Mouse (Mus musculus) forelimb bud, embryonic 11.5 days (tissue): ENCODE measurements around the gene Btnl2.

Experiments used
- DNase-seq: peaks from one replicate; pipeline ENCODE4 v3.0.0-alpha.2; 2012; ENCODE audit warnings: low read depth, low spot score

Gene Btnl2

DNA sequence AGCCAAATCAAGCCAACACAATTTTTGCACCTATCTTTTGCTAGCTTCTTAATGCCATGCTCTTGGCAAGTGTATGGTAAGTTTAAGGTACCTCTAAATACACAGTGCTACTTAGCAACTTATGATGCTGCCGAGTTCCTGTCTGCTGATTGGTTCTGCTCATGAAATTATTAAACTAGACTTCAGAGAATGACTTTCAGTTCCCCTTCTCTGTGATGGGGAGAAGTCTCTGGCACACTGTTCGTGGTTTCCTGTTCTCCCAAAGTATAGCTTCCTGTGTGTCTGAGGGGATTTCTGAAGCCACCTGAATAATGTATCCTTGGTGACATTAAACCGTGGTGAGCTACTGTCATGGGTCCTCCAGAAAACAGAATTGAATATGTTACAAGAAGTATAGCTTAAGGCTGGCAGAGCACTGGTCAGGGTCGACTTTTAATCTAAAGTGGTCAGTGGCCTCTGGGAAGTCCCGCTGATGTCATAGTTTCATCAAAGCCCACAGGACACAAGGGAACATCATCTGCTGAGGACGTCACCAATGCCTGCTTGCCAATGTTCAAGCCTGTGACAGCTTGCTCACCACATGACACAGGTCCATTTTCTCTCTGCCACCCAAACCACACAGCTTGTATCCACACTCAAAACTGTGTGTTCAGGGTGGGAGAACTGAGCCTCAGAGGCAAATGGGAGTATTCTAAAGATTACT is 6.9 kb upstream of the Btnl2 start:
- DNase-seq = no peak

DNA sequence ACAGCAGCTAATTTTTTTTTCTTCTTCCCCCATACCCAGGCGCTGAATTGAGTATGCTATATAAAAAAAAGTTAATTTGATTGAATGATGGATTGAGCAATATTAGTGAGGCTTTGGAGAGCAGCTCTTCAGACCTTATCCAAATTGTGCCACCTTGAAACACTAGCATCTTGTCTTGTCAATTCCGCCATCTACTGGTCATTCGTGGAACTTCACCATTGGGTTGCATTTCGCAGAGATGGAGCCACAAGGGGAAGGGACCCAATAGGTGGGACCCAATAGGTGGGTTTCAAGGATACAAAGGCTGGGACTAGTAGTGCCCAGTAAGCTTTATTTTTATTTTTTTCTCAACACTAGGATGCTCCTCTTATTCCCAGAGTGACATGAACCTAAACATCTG is 5.2 kb upstream of the Btnl2 start:
- peak; percentile 80 for DNase-seq

DNA sequence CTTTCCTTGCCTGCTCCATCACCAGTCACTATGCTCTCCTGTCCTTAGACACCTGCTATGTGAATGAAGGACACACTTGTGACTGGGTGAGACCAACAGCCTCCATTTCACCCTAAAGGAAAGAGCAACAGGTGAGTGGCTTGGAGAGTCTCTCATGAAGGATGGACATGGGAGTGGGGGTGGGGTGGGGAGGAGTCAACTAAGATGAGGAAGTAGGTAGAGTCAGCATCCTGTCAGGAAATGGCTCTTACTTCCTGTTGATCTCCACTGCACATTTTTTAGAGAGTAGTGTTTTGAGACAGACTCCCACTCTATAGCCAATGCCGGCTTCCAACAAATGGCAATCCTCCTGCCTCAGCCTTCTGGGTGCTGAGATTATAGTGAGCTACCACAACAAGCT is 318 bp downstream of the Btnl2 start:
- no peak for DNase-seq

DNA sequence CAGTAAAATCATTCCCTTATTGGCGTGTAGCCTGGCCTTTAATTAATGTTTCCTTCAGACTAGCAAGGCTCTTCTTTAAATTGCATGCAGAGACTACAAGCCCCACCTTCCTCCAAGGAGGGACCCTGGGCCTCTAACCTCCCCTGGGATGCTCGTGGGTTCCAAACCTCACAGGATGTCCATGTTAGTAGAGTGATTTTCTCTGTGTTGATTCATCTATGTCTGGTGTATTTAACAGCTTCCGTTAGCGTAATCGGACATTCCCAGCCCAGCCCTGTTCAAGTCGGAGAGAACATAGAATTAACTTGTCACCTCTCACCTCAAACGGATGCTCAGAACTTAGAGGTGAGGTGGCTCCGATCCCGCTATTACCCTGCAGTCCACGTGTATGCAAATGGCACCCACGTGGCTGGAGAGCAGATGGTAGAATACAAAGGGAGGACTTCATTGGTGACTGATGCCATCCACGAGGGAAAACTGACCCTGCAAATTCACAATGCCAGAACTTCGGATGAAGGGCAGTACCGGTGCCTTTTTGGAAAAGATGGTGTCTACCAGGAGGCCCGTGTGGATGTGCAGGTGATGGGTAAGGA is 8.4 kb downstream of the Btnl2 start:
- no peak for DNase-seq

DNA sequence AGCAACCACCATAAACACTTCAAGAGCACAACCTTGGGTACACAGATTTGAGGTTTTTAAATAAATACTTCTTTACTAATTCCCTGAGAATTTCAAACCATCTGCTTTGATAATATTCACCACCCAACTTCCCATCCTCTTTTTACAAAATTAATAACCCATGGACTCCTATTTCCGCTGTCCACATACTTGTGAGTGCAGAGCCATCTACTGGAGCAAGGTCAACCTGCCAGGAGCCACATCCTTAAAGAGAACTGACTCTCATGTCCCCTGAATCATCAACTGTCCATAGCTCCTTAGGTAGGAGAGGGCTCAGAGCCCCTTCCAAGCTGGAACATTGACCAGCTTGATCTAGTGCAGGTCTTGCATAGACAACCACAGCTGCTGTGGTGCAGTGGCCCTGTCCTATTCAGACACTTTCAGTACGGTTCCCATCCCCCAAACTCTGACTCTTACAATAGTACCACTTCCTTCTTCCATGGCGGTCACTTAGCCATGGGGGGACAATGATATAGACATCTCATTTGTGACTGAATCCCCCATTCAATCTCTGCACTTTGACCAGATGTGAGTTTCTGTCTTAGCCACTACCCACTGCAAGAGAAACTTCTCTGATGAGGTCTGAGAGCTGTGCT is 9.2 kb downstream of the Btnl2 start:
- DNase-seq = no peak

DNA sequence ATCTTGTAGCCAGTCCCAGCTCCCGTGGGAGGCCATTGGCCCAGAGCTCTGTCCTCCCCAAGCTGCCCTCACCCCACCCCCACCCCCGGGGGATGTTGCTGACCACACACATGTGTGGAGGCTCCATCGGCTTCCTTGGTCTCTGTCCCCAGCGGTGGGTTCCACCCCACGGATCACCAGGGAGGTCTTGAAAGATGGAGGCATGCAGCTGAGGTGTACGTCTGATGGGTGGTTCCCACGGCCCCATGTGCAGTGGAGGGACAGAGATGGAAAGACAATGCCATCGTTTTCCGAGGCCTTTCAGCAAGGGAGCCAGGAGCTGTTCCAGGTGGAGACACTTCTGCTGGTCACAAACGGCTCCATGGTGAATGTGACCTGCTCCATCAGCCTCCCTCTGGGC is 10.4 kb downstream of the Btnl2 start:
- DNase-seq = no peak

DNA sequence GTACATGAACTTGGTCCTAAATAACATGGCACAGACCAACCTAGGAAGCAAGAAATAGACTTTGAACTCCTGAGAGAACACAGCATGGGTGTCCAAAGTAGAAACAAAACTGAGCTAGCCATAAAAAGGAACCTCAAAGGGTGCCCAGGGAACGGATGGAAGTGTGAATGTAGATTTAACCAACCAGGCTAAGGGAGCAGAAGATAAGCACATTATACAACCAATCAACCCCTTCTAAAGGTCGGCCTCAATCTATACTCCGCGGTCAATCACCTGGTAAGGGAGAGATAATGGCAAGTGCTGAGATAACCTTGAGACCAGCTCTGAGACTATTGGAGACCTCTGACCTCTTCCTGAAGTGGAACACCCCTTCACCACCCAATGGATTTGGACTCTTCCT is 15.9 kb downstream of the Btnl2 start:
- DNase-seq = no peak

DNA sequence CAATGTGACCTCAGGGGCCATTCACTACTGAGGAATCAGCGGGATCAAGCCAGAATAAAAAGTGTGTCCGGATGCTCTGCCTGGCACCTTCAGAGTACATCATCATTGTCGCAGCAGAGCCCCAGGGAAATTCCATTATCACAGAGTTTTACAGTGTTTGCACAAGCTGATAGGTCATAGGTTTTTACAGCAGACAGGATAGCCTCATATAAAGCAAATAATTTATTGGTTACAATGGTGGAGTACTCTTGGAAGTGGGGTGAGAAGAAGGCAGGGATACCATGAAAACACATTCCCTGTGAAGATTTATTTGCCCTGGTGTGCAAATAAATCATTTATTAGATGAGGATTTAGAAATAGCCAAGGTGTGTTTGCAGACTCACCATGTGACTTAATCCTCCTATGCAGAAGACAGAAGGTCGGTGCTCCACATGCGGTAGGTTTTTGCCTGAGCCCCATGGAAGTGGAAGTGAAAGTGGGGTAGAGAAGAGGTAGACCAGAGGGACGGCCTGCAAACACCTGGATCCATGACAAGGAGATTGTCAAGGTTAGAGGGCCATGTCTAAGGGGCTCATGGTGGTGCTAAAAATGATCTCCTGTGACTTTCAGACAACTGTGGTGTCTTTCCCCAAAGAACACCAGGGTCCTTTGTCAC is 18.6 kb downstream of the Btnl2 start:
- DNase-seq = no peak

DNA sequence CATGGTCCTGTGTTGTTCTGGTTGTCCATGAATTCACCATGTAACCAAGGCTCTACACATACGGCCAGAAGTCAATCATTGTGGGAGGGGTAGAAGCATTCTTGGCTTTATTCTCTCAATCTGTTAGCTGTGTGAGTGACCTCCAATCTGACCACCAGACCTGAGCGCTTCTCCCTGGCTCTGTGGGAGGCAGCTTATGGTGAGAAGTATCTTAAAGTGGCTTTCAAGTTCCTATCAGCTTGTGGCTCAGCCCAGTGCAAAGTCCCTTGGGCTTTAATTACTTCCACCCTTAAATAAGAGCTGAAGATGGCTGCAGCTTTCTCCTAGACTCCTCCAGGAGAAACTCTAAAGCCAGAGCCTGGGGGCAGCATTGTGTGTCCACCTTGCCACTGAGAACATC is 22.2 kb downstream of the Btnl2 start, which contains the start of gene Btnl1:
TSS of gene Btnl1 (plus strand) at position 286 of the 400 bp plus-strand sequence.
- no peak for DNase-seq

DNA sequence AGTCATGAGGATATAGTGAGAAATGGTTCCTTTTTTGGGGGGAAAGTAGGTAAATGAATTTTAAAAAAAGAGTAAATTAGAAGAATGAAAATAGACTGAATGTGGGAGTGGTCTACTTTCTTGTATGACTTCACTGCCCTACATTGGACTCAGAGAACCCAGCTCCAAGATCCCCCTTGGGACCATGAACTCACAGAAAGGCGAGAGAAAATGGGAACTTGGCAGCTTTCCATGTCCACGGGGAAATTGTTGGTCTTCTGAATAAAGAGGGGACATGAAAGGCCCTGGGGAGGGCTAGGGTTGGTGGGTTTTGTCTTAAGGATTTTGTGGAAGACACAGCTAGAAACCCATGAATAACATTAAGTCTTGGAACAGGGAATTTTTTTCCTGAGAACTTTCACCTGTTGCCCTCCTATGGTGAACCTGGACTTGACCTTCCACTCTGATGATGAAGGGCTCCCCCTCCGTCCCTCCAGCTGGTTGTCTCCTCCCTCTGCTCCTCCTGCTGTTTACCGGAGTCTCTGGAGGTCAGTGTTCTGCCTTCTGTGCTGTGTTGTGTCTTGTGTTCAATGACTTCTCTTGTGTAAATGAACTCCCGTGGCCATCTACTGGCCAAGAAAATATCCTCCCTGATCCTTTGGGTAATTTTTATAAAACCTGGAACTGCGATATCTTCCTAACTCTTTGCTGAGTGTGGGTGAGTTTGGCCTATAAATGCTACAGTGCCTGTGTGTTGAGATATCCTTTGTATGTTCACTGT is 23.0 kb downstream of the Btnl2 start:
- no peak for DNase-seq

DNA sequence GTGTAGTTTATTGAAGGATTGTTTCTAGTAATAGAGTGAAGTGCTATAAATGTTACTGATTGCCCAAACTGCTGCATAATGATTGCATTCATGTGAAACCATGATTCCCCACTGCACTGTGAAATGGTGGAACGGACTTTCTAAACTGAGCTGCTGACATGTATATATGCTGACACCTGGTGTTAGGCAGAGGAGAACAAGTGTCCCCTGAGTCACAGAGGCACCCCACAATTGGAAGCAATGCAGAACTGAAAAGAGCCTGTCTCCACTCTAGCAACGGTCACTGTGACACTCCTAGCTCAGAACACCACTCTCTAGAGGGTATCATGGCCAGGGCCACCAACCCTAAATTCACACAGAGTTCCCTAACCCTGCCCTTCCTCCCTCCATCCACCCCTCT is 24.1 kb downstream of the Btnl2 start:
- DNase-seq = no peak

DNA sequence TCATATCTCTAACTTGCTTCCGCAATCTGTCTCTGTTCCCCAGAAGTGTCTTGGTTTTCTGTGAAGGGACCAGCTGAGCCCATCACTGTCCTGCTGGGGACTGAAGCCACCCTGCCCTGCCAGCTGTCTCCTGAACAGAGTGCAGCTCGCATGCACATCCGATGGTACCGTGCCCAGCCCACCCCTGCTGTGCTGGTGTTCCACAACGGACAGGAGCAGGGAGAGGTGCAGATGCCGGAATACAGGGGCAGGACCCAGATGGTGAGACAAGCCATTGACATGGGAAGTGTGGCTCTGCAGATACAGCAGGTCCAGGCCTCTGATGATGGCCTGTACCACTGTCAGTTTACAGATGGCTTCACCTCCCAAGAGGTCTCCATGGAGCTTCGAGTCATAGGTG is 24.8 kb downstream of the Btnl2 start:
- no peak for DNase-seq

DNA sequence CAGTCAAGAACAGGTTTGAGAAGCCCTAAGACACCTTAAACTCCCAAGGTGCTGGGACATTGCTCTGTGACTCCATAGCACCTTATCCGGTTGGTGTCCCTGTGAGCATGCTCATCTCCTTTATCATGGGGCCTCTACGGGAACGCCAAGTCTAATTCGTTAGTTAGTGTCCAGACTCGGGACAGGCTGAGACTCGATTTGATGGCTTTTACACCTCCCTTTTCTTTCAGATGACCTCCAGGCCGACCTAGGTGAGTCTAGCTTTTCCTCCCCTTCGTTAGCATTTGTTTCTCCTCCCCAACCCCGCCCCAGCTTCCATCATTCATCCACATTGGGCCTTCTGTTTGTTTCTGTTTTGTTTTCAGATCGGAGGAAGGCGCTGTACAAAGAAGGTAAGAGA is 27.3 kb downstream of the Btnl2 start:
- DNase-seq = no peak

DNA sequence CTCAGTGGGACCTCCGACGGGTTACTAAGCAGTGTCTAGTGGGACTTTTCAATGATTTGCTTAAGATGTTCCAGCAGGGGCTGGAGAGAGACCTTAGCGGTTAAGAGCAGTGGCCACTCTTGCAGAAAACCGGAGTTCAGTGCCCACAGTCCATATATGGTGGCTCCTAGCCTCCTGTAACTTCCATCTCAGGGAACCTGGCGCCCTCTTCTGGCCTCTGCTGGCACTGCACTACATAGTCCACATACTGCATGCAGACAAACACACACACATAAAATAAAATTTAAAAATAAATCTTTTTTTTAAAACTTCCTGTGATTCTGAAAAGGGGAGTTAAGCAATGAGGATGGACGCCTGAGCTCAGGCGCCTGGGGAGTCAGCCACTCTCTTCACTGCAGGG is 28.6 kb downstream of the Btnl2 start:
- DNase-seq = no peak

DNA sequence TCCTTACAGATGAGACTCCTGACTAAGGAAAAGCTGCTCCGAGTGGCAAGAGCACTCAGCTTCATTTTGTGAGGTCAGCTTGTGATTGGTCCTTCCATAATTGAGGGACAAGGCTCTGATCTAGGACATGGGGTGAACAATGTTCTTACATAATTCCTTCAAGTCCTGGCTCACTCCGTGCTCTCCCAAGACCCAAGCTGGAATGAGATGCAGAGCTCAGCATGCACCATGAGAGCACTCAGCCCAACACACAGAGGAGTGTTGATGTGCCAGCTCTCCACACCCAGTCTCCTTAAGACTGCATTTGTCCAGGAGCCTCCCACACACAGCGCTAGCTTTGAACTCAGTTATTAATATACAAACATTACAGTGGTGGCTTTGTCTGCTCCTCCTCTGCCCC is 30.1 kb downstream of the Btnl2 start:
- DNase-seq = no peak

DNA sequence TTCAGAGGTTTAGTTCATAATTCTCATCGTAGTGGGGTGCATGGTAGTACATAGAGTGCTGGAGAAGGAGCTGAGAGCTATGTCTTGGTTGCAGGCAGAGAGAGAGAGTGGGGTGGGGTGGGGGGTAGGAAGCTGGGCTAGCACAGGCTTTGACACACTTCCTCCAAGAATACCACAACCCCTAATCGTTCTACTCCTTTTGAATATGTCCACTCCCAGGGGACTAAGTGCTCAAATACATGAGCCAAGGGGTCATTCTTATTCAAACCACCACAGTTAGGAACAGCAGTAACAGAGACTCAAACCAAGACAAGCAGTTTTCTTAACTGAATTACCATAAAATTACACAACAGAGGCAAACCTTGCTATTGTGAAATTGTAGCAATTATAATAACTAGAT is 32.0 kb downstream of the Btnl2 start:
- DNase-seq = no peak

DNA sequence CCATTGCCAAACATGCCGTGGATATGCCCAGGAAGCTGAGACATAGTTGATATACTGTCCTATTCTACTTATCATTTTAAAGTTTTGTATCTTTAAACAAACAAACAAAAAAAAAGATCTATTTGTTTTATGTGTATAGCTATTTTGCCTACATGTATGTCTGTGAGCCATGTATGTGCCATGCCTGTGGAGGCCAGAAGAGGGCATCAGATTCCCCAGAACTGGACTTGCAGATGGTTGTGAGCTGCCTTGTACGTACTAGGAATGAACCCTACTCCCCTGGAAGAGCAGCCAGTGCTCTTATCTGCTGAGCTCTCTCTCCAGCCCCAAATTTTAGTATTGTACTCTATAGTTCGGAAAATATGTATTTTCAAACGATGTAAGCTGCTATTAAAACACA is 33.9 kb downstream of the Btnl2 start:
- no peak for DNase-seq

DNA sequence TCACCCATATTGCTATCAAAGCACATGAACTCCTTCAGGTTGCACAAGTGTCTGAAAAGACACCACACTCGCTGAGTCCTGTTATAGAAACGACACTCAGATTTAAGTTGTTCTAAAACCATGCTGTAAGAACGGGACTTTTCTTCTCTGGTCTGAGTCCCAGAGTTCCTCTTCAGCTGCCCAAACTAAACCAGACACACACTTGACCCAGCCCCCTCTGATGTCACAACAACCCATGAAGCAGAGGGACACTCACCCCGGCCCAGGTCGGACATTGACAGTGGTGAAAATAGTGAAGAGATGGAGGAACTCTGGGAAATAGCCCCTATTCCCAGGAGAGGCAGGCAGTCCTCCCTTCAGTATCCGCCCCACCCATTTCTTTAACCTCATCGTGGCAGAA is 36.9 kb downstream of the Btnl2 start:
- no peak for DNase-seq

DNA sequence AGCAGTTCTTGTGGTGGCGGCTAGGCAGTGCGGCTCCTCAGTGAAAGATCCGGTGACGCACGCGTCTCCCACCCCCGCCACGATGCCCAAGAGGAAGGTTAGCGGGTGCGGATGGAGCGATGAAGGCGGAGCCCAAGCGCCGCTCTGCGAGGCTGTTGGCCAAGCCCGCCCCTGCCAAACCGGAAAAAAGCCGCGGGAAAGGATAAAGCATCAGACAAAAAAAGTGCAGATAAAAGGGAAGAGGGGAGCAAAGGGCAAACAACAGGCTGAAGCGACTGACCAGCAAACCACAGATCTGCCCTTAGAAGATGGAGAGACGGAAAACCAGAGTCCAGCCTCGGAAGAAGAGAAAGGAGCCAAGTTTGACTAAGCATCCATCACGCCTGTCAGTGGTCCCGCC is 37.7 kb downstream of the Btnl2 start:
- DNase-seq = peak; percentile 6

DNA sequence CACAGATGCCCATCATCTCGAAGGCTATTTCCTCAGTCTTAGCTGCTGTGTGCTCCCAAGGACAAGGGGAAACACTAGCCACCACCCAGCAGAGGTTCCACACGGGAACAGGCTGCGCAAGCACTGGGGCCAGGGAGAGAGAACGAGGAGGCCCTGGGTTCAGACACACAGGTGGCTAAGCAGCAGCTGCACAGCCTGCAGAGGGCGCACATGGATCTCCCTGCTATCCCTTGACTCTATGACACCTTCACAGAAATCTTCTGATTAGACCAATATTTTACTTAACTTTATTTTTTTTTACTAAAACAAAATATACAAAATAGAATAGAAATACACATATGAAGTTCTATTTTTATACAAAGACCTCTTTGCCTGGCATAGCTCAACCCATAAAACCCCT is 42.7 kb downstream of the Btnl2 start:
- no peak for DNase-seq

DNA sequence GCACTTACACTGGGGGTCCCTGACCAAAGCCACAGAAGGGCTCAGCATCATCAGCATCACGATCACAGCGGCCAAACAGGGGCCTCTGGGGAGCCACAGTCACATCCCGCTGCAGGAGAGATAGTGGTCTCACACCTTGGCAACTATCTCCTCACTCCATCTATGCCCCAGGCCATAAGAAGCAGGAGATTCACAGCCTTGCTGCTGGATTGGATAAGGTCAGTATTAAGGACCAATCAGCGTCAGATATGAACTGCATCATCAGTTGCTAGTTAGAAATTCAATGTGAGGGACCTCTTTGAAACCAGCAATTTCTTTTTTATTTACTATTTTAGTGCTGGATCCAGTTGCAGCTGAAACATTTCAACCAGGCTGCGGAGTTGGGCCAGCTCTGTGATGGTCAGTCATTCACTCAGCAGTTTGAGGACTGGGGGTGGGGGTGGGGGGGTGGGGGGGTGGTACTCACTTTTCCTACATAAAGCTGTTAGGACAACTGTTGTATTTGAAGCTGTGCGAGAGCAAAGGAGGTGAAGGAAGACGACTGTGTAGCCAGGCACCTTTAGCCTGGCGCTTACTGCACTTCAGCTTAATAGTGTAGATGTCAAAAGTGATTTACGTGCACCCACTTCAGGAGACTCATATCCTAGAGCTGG is 43.6 kb downstream of the Btnl2 start:
- peak; percentile 87 for DNase-seq
